Mouse (Mus musculus): ENCODE measurements around the gene Sdhaf1.

The Sdhaf1 gene

DNA sequence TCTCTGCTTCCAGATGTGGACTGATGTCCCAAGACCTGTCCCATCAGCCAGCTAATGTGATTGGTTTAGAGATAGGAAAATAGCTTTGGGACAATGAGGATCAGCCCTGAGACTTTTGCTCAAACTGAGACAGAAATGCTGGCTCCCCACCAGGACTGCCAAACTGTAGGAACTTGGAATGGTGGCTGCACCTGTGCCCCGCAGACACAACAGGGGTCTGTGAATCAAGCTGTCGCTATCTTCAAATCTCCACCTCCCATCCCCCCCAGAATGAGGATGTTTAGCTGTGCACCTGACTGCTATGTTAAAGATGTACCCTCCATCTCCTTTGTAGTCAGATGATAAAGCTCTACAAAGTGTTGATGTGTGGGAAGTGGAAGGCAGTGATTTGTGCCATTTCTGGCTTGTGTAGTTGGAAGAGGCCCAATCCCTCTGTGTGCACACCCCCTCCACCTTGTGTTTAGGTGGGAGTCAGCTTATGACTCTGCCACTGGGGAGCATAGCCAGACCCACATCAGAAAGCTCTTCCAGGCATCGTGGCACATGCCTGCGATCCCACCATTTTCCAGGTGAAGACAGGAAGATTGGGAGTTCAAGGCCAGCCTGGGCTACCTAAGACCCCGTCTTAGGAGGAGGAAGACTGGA is 727 bp upstream of the Sdhaf1 start:
- DNase-seq, result no peak

DNA sequence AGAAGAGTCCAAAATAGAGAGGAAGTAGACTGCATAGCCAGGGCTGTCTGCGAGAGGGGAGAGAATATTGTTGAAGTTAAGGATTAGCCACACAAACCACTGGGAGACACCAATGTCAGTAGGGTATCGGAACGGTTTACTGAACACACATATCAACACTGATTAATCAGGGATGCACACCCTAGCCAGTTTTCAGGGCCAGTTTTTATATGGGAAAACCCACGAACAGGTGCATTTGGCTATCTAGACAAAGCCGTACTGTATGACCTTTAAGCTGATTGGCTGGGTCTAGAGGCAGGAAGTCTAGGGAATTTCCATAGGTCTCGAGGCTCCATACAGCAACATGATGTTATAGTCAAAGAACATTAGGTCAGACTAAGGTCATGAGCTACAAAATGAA is 830 bp downstream of the Sdhaf1 start:
- no peak for DNase-seq

DNA sequence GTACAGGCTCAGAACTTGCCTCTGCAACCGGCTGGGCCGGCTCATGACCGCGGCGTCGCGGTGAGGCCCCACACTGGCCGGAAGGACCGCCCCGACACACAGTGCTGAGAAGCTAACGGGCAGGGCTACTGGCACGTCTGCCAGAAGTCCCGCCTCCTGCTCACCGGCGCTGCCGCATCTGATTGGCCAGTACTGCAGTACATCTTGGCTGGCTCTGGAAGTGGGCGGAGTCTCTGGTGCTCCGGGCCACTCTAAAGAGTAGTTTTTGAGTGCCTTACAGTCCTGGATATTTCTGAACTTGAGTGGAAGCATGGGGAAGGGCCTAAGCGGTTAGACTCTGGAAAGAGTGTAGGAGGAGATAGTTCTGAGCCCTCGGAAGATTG is 1.4 kb downstream of the Sdhaf1 start:
- DNase-seq, result peak; percentile 95 to 97

DNA sequence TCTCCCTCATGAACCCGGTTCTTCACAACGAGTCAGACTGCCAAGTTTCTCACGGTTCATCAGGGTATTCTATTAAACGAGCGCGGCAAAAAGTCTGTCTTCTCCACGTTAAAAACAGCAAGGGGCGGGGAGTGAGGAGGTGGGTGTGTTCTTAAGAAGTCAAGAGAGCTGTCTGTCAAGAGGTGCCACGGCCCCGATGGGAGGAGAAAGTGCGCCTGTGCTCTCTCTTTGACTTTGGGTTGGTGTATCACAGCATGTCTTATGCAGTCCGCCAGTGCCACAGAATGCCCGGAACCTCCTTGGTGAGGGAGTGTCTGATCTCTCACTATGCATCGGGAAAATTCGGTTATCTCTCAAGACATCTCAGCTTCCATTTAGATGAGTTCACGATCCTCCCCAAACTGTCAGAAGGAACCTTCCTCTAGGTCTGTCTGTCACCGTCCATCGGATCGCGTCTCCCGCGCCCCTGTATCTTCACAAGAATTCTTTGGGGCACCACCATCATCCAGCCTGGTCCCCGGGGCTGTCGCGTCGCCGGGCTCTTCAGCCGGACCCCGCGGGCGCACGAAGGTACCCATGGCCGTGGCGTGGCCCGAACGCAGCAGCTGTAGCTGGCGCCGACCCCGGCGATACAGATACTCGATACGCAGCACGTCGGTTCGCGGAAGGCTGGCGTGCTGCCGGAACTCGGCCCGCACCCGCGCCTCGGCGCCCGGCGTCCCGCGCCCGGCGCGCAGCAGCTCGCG is 2.0 kb downstream of the Sdhaf1 start, which contains the start of gene E130208F15Rik:
TSS of gene E130208F15Rik (plus strand) at position 202 of the 746 bp plus-strand sequence.
- peak; percentile 68 to 80 for DNase-seq

DNA sequence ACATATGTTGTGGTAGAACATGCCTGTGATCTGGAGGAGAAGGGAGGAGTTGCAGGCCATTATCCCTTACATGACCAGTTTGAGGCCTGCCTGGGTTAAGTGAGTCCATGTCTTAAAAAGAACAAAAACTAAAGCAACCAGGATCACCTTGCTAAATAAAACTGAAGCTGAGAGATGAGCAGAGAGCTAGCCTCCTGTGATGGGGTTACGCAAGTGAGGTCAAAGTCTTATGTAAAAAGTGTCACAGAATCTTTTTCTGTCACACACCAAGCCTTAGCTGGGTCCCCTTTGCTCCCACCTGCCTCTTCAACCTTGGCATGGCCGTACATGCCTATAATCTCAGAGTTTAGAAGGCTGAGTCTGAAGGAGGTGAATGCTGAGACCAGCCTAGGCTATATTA is 2.7 kb downstream of the Sdhaf1 start:
- no peak for DNase-seq

DNA sequence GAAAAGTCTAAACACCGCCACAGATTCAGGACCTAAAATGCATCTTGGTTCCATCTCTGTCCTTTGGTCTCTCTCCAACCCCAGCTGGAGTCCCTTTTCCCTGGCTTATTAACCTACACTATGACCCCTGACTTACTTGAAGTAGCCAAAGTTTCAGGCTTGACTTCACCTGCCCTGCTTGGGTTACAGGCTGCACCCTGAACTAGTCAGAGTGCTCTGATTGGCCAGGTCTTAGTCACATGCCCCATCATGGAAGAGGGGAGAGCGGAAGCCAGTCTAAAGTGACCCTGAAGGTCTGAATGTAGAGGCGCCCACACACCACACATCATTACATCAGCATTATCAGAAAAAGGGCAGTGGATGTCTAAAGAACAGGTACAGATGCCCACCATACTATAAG is 5.6 kb downstream of the Sdhaf1 start:
- DNase-seq, result no peak

DNA sequence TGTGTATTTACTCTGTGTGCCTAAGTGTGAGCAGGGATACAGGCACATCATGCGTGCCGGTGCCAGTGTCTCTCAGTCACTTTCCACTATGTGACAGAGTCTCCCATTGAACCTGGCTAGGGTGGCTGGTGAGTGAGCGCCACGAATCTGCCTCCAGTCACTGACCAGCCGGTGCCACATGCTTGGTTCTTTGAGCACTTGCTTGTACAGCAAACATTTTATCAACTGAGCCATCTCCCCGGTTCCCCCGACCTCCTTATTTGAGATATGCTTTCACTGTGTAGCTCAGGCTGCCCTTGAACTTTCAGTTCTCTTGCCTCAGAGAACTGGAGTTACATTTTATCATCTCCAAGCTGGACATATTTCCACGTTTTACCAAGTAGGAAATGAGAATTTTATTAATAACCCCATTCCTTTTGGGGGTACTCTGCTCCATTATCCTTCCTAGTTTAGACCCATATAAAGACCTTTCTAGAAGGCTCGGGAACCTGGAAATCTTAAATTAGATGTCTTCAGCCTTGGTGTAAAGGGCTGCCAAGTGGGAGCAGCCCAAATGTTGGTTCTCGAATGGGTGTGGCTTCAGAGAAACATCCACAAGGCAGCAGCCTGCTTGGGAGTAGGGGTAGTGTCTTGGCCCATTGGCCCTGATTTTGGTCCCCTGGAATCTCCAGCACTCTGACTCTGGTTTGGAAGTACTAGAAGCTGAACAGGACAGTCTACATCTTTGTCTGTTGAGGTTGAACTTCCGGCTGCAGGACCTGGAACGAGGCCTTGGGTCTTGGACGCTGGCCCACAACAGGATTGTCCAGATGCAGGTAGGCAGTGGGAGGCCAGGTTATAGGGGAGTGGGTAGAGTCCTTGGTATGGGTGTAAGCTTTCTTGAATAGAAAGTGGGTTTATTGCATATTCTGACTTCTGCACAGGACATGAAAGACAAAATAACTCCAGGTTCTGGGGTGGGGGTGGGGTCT is 7.9 kb downstream of the Sdhaf1 start:
- no peak for DNase-seq

DNA sequence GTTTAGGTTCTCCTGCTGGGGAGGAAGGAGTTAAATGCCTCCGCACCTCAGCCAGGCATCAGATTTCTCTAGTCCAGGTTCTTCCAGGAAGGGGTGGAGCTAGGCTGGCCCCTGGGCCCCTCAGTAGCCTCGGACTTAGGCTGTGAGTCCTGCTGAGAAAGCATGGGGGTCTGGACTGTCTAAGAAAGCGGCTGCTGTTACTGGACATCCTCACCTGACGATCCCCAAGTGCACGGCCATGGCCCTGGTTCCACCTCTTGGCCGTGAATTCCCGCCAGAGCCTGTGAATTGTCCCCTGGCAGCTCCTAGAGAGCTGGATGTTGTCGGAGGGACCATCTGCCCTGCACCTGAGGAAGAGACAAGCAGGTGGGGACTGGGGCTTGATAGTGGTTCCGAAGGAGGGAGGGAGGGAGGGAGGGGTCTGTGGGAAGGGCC is 9.0 kb downstream of the Sdhaf1 start, which contains the start of gene Syne4:
TSS of gene Syne4 (plus strand) at position 87 of the 435 bp plus-strand sequence.
- no peak for DNase-seq

DNA sequence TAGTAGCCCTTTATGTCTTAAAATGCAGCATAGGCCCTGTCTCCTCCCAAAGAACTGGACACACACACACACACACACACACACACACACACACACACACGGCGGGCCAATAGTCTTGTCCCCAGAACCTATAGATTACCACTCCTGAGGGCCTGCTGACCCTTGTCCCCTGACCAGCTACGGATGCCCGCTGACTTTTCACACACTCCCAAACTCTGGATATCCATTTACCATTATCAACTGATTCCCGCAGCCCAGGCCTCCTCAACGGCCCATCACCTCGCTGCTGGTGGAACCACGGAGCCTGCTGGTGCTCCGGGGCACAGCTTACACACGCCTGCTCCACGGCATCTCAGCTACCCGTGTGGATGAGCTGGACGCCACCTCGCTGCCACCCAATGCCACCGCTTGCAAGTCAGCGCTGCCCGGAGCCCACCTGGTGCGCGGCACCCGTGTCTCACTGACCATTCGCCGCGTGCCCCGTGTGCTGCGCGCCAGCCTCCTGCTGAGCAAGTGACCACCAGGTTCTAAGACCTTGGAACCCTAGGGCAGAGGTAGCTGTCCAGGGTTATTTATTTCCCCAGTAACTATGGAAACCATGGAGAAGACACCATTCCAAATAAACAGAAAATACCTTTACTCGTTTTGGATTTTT is 9.9 kb downstream of the Sdhaf1 start:
- DNase-seq, result no peak

DNA sequence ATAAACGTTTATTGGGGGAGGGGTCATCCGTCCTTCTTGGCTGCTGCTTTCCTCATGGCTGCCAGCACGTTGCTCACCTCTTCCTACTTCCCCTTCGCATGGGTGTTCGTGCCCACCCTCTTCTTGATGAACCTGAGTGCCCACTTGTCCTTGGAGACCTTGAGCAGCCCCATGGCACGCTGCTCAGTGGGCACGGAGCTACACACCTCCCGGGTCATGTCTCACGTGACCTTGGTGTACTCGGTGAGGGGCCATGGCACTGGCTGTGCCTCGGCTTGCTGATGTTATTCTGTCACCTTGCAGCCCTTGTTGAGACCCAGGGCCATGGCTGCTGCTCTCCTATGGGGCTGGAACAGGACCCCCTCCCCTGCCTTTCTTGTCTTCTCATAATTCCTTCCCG is 13.6 kb downstream of the Sdhaf1 start:
- no peak for DNase-seq

DNA sequence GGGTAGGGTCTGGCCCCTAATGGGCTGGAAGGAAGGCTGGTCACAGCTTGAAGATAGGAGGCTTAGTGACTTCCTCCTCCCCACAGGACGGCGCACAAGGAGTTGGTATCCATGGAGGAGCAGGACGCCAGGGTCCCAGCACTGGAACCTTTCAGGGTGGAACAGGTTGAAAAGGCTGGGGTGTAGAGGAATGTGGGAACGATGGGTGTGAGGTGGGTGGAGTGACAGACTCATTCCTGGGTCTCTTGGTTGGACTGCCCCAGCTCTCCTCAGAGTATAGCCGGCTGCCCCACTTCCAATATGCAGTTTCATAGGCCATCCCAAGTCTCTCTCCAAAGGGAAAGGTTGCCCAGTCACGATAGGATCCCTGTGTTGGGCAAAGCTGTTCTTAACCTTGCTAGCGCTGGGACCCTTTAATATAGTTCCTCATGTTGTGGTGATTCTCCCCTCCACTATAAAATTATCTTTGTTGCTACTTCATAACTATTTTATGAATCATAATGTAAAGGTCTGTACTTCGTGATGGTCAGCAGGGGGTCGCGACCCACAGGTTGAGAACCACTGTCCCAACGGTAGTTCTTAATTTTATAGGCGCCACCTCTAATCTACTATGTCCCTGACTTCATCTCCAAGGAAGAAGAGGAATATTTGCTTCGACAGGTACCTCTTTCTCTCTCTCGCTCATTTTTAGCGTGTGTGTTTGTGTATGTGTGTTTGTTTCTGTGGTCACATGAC is 14.1 kb downstream of the Sdhaf1 start:
- DNase-seq, result no peak

DNA sequence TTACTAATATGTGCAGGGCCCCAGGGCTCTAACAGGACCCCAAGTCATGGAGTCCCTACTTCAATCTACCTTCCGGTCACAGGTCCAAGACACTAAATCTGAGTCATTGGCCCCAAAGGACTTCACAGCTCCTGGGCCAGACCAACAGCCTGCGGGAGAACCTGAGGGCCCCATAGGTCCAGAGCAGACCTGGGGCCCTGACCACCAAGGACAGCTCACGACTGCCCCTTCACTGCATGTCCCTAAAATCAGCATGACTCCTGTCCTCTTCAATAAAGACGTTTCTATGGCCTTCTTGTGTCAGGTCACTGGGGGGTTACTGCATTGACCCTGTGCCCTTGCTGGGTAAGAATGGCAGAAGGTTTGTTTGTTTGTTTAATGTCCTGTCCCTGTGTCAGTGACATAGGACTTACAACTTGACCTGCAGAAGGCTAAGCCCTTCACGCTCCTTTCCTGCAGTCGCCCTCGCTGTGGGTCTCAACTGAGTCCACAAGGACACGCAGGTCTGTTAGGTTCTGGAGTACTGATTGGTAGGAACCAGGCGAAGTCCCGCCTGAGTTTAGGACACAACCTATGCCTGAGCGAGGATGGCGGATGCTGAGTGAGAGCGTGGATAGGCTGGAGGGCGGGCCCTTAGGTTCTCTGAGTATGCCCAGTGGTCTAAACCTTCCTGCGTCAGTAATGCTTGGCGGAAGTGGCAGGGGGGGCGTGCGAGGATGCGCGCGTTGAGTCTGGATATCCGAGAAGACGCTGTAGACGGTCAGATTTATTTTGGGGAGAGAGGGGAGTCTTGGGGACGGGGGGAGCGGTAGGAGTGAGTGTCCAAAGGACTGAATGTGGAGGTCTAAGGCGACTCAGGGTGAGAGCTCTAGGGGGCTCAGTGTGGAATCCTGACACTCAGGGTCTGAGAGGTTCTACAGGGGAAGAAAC is 15.4 kb downstream of the Sdhaf1 start, which contains the start of gene Alkbh6:
TSS of gene Alkbh6 (plus strand) at position 642 of the 930 bp plus-strand sequence.
- DNase-seq, result peak; percentile 88 to 94

DNA sequence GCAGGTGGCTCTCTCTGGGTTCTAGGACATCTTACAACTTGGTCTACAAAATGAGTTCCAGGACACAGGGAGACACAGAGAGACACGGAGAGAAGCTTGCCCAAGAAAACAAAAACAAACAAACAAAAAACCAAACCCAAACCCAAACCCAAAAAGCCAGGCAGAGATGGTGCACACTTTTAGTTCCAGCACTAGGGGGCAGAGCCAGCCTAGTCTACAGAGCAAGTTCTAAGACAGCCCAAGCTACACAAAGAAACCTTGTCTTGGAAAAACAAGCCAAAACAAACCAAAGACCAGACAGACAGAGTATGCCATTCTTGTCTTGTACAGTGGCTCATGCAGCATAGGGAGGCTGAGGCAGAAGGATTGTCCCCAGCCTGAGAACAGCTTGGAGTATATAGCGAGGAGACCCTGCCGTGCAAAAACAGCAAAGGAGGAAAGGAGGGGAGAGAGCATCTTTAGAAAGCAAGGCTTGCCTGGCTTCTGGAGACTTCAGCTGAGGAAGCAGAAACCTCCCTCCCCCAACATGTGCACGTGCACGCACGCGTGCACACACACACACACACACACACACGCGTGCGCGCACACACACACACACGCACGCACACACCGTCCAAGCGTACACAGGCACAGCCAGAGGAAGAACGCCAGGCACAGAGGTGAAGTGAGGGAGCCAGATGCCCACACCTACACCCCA is 17.5 kb downstream of the Sdhaf1 start:
- DNase-seq, result no peak

DNA sequence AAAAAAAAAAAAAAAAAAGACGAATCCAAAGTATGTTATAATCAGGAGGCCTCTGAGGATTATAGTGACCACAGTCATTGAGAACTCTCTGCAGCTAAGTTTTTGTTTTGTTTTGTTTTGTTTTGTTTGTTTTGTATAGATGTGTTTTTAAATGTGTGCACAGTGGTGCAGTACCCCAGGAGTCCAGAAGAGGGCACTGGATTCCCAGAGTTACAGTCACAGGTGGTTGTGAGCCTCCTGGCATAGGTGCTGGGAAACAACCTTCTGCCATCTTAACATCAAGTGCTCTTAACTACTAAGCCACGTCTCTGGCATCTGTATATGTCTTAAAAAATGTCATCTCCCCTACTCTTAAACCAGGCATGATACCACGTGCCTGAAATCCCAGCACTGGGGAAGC is 22.8 kb downstream of the Sdhaf1 start:
- DNase-seq, result peak in 1 of 2 experiments; percentile 31

DNA sequence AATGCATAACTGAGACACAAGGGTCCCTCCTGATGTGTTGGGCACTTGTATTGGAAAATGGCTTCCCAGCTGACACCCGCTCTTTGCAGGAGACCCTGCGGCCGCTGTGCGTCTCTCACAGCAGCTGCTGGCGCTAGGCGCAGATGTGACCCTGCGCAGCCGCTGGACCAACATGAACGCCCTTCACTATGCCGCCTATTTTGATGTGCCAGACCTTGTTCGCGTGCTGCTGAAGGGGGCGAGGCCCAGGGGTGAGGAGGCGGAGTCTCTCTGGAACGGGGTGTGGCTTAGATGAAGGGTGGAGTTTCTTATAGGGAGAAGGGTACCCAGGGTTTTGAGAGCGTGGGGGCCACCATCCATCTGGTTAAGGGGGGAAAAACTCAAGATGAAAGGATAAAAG is 26.4 kb downstream of the Sdhaf1 start:
- DNase-seq, result no peak

DNA sequence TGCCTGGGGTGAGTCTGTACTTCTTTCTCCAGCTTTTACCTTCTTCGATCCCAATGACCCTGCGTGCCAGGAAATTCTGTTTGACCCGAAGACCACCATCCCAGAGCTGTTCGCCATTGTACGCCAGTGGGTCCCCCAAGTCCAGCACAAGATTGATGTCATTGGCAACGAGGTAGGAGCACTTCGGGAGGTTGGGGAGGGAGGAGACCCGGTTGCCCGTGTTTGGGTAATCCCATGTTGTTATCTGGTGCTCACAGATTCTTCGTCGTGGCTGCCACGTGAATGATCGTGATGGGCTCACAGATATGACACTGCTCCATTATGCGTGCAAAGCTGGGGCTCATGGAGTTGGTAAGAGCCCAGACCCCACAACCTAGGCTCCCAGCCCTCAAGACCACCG is 26.9 kb downstream of the Sdhaf1 start:
- no peak for DNase-seq

DNA sequence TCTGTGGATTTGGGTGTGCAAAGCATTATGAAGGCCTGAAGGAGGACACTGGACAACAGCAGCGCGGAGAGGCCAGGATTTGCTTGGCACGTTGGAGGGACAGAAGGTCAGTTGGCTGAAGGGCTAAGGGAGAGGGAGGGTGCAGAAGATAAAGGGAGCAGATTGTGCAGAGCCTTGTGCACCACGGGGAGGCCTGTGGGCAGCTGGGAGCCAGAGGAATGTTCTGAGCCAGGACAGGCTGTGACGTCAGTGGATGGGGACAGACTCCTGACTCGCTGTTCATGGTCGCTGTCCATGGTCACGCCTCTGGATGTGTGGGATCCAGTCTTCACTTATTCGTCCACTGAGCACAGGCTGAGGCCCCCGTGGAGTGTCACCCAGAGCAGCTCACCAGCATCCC is 28.6 kb downstream of the Sdhaf1 start:
- DNase-seq, result no peak

DNA sequence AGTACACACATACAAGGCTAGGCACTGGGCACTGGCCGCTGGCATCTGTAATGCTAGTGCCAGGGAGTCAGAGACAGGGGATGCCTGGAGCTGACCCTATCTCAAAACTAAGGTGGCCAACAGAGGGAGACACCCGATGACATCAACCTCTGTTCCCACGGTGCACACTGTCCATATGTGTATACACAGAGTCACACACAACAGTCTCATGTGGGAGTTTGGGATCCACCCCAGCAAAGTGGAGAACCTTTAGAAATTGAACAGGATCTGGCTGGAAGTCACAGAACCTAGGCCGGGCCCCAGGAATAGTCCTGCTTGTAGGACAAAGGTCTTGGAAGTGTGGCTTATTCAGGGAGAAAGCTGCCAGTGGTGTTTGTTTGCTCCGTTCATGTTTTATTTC is 29.4 kb downstream of the Sdhaf1 start:
- no peak for DNase-seq

DNA sequence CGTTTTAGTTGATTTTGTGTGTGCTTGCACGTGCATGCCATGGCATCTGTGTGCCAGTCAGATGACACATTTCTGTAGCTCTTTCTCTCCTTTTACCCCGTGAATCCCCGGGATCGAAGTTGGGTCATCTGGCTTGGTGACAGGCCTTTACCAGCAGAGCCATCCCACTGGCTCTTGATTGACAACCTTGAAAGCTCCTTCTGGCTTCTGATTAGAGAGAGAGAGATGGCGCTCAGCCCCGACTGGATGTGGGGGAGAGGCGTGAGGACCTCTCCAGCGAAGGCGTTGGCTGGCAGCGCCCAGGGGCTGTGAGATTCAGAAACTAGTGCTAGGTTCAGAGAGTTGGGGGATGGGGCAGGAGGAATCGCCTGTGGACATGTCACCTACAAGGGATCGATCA is 29.9 kb downstream of the Sdhaf1 start:
- DNase-seq, result no peak

Data from thymus, postnatal 36 days (tissue).